8 mouse cellular contexts compared by ENCODE assay signal in genomic region chr2:30547455-30548217, GRCm38 (mm10). TPM values are rescaled to one million over a fixed set of nuclear protein-coding genes. Genes with fewer than 3 reads are reported as not detected.
DNase-seq lines count a peak whose midpoint lies in the region; ATAC-seq lines count a peak whose summit lies in the region.

No protein-coding gene starts in this region.

- no peaks in the 10 kb centered on the region for H3K36me3 ChIP-seq in embryonic facial prominence, embryonic 13.5 days
- H3K36me3 ChIP-seq in intestine, embryonic 14.5 days (ENCODE audit: control insufficient read depth, insufficient read depth, low read length): no peaks in the 10 kb centered on the region
- H3K36me3 ChIP-seq in liver, embryonic 15.5 days (replicated peaks): no peaks in the 10 kb centered on the region

- peak; percentile 21 for DNase-seq in gastrocnemius, adult 18-20 months (ENCODE audit: low spot score)
- DNase-seq in gastrocnemius, adult 8-10 months (ENCODE audit: low spot score in 2 of 2): no peak
- DNase-seq in intestine, embryonic 14.5 days (ENCODE audit: low spot score): peak; percentile 61
- DNase-seq in thymus, adult 18-20 months: peak; percentile 23 to 59
- no peak for DNase-seq in testis, postnatal 14 days (ENCODE audit: low spot score)
- DNase-seq in cerebellum, adult 9-11 months: no peak

- H3K27ac ChIP-seq in embryonic facial prominence, embryonic 13.5 days: peak overlapping the region; percentile 66
- no peak overlapping the region for H3K27ac ChIP-seq in intestine, embryonic 14.5 days (ENCODE audit: low read depth)
- no peak overlapping the region for H3K27ac ChIP-seq in liver, embryonic 15.5 days (replicated peaks)

- 69% methylated on average over 19 of the region's 19 CpGs for WGBS in embryonic facial prominence, embryonic 13.5 days
- 67% methylated on average over 19 of the region's 19 CpGs for WGBS in intestine, embryonic 14.5 days
- 31% methylated on average over 19 of the region's 19 CpGs for WGBS in liver, embryonic 15.5 days (ENCODE audit: insufficient replicate concordance)

- no peaks in the 10 kb centered on the region for H3K27me3 ChIP-seq in embryonic facial prominence, embryonic 13.5 days
- H3K27me3 ChIP-seq in intestine, embryonic 14.5 days (replicated peaks; ENCODE audit: control insufficient read depth, insufficient read depth, low read length): no peaks in the 10 kb centered on the region
- peaks cover 6% of the 10 kb centered on the region; the same call in 1 of the 2 replicates for H3K27me3 ChIP-seq in liver, embryonic 15.5 days

- H3K4me2 ChIP-seq in embryonic facial prominence, embryonic 13.5 days: no peak overlapping the region
- H3K4me2 ChIP-seq in intestine, embryonic 14.5 days (ENCODE audit: low read length): no peak overlapping the region
- peak overlapping the region; percentile 6; the same call in 1 of the 2 replicates for H3K4me2 ChIP-seq in liver, embryonic 15.5 days

- H3K9ac ChIP-seq in embryonic facial prominence, embryonic 13.5 days: no peak overlapping the region
- H3K9ac ChIP-seq in intestine, embryonic 14.5 days (ENCODE audit: low read length): no peak overlapping the region
- no peak overlapping the region for H3K9ac ChIP-seq in liver, embryonic 15.5 days

- ATAC-seq in embryonic facial prominence, embryonic 13.5 days (ENCODE audit: insufficient number of reproducible peaks, insufficient read depth, low FRiP score, low TSS enrichment, low read depth): no peak
- no peak; the same call in 1 of the 2 replicates for ATAC-seq in intestine, embryonic 14.5 days (replicated peaks; ENCODE audit: low FRiP score, low TSS enrichment, low read depth)
- ATAC-seq in liver, embryonic 15.5 days (ENCODE audit: insufficient read depth): no peak

- H3K4me1 ChIP-seq in embryonic facial prominence, embryonic 13.5 days: peaks cover 29% of the 10 kb centered on the region
- H3K4me1 ChIP-seq in intestine, embryonic 14.5 days (replicated peaks; ENCODE audit: control insufficient read depth, insufficient read depth, low read length): peaks cover 25% of the 10 kb centered on the region
- H3K4me1 ChIP-seq in liver, embryonic 15.5 days (replicated peaks): peaks cover 11% of the 10 kb centered on the region

- H3K4me3 ChIP-seq in embryonic facial prominence, embryonic 13.5 days: no peak overlapping the region
- no peak overlapping the region for H3K4me3 ChIP-seq in intestine, embryonic 14.5 days (ENCODE audit: low read depth, low read length)
- no peak overlapping the region for H3K4me3 ChIP-seq in liver, embryonic 15.5 days (replicated peaks)

- no peaks in the 10 kb centered on the region for H3K9me3 ChIP-seq in embryonic facial prominence, embryonic 13.5 days
- no peaks in the 10 kb centered on the region for H3K9me3 ChIP-seq in intestine, embryonic 14.5 days (ENCODE audit: control insufficient read depth, low read length)
- no peaks in the 10 kb centered on the region for H3K9me3 ChIP-seq in liver, embryonic 15.5 days (replicated peaks)

RNA-seq across cellular contexts. Expression of gene Cstad, which starts 47.2 kb away (rescaled TPM):
- total RNA-seq in gastrocnemius, adult 18-20 months (2021): 1 to 10 TPM; 1.1 TPM
- total RNA-seq in gastrocnemius, adult 8-10 months (2022): 1 to 10 TPM in 2 of 4 experiments, under 1 TPM in 2; 0.41 to 1.7 (median 0.77) TPM
- polyA plus RNA-seq in embryonic facial prominence, embryonic 13.5 days (2015; fragmentation: Nextera tagmentation; extraction: Ambion mirVana): 1.9 and 2.0 TPM in 2 replicates
- polyA plus RNA-seq in intestine, embryonic 14.5 days (2014; fragmentation: Nextera tagmentation; extraction: Ambion mirVana): 0.99 and 1.1 TPM in 2 replicates
- polyA plus RNA-seq in liver, embryonic 15.5 days (2015; fragmentation: Nextera tagmentation; extraction: Ambion mirVana): not detected in 2 replicates

Comparison
In these comparisons a context has a peak if more than half of its experiments do, and no peak if none do; other contexts are left out.
1. DNase-seq: peak in gastrocnemius, adult 18-20 months (single experiment), intestine, embryonic 14.5 days (single experiment) and thymus, adult 18-20 months (2 of 2); none in gastrocnemius, adult 8-10 months (0 of 2), testis, postnatal 14 days (single experiment) and cerebellum, adult 9-11 months (single experiment).